Mouse (Mus musculus) testis, adult 2 months (tissue): Measurements from ENCODE around the gene Map4k4. TPM values are rescaled to one million over a fixed set of nuclear protein-coding genes. Genes with fewer than 3 reads are reported as not detected.

ENCODE experiments used
- H3K27ac ChIP-seq: fragments of 200-500 bp; 2 replicates; pipeline ENCODE4 v1.5.1; 2012; ENCODE audit warnings: low read depth, low read length; ENCODE audit not compliant: control insufficient read depth, insufficient read depth
- H3K27me3 ChIP-seq: fragments of 200-500 bp; 2 replicates; pipeline ENCODE4 v1.6.1; 2012; ENCODE audit warnings: mild to moderate bottlenecking, low read length, moderate library complexity; ENCODE audit not compliant: control insufficient read depth, insufficient read depth
- H3K36me3 ChIP-seq: fragments of 200-500 bp; 2 replicates; pipeline ENCODE4 v1.6.1; 2012; ENCODE audit warnings: mild to moderate bottlenecking, low read length; ENCODE audit not compliant: control insufficient read depth, insufficient read depth
- H3K4me1 ChIP-seq: fragments of 200-500 bp; 2 replicates; pipeline ENCODE4 v1.6.1; 2012; ENCODE audit warnings: low read length; ENCODE audit not compliant: control insufficient read depth, insufficient read depth
- H3K4me3 ChIP-seq: fragments of 200-500 bp; 2 replicates; pipeline ENCODE4 v1.5.1; 2012; ENCODE audit warnings: low read depth, mild to moderate bottlenecking, low read length, moderate library complexity, mixed read lengths; ENCODE audit not compliant: control insufficient read depth
- CTCF ChIP-seq: fragments of 200-500 bp; IDR thresholded peaks from 2 replicates; pipeline ENCODE4 v1.5.1; 2012; ENCODE audit warnings: low read depth, mild to moderate bottlenecking, inconsistent platforms, low read length, moderate library complexity; ENCODE audit not compliant: control insufficient read depth, insufficient read depth, insufficient replicate concordance
- POLR2A ChIP-seq: fragments of 200-500 bp; IDR thresholded peaks from 2 replicates; pipeline ENCODE4 v1.6.1; 2012; ENCODE audit warnings: low read depth, mild to moderate bottlenecking, inconsistent platforms, low read length, moderate library complexity; ENCODE audit not compliant: control insufficient read depth
- polyA plus RNA-seq: library from polyadenylated mRNA; depleted of rRNA; stranded (reverse); fragments of >200 nt; gene quantifications from 2 replicates; pipeline ENCODE4 v1.2.3, GENCODE M21; 2012

Map4k4 gene
- polyA plus RNA-seq, 1 experiment, result 25.6 TPM

DNA sequence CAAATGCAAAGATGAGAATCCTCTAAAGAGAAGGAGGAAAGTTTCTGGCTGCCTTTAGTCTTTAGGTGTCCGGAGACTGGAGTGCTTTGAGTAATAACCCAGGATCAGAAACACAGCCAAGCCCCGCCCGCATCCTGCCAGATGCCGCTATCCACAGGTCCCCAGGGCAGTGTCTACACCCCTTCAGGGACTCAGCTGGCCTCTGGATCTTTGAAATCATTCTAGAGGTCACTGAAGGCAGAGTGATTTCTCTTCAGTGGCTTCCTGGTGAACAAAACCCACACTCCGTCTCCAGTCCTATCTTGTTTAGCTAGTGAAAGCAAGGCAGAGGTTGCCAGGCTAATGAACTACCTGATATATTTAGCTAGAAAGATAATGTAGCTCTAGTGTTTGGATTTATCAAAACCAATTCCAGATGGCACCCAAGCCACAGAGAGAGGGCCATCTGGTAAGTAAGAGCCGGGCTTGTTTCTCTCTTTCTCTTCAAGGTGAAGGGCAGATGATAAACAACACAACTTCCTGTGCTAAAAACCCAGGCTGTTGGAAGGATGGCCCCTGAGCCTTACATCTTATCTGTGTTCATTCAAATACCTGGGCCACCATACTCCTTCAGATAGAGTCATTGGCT, 32.6 kb upstream of the Map4k4 start:
- H3K36me3 ChIP-seq, result no peaks in the 10 kb centered on the region
- TF ChIP-seq POLR2A (no peak), CTCF (no peak)
- H3K4me1 ChIP-seq, result peaks cover 3% of the 10 kb centered on the region
- H3K27ac ChIP-seq, result no peak overlapping the region
- H3K4me3 ChIP-seq, result no peak overlapping the region
- no peaks in the 10 kb centered on the region for H3K27me3 ChIP-seq

DNA sequence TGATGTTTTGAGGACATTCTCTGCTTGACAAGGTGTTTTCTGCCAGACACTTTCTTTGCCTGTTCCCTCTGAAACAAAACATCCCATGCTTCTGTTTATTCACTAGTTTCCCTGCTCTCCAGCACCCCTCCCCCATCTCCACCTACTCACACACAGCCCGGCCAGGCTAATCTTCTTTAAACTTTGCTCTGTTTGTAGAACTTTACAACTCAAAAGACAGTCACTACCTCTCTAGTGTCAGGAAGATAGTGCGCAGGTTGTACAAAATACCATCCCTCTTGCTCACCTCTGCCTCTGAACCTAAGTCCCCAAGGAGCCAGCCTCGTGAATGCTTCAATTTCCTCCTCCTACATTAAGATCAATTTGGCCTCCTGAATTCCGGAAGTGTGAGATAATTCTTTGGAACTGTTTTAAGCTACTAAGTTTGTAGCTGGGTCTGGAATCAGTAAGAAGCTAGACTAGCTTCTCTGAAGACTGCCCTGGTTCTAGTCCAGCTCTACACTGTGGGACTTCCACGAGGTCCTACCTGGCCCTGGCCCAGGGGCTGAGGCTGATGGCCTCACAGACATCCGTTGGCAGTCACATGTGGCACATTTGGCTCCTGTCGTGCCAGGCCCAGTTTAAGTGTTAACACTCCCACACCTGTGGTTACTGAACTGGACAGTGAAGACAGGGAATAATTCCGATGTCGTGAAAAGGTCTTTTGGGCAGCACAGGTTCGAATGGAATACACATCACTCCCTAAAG, 31.7 kb upstream of the Map4k4 start:
- Histone ChIP-seq H3K27ac (no peak overlapping the region), H3K4me1 (peaks cover 3% of the 10 kb centered on the region), H3K4me3 (no peak overlapping the region)

DNA sequence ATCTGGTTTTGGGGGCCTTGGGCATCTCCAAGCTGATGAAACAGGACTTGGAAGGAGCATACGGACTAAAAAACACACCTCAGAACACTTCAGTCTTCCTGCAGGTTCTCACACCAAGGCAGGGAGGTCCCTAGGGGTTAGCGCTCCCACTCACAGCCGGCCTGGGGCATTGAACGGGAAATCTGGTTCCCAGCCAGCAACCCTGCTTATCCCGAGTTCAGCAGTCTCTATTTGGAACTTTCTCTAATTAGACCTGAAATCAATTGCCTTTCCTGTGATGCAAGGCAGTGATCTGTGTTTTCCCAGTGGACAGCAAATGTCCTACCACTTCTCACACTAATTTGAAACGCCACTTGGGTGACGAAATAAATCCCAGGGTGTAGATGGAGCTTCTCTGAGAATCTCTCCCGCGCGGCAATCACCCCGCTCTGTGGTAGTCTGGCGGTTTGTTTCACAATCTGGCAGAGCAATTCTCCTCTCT, 31.0 kb upstream of the Map4k4 start:
- no peaks in the 10 kb centered on the region for H3K36me3 ChIP-seq
- H3K4me1 ChIP-seq, result peaks cover 3% of the 10 kb centered on the region
- no peak overlapping the region for H3K27ac ChIP-seq
- TF ChIP-seq POLR2A (no peak), CTCF (no peak)
- H3K27me3 ChIP-seq, result no peaks in the 10 kb centered on the region
- H3K4me3 ChIP-seq, result no peak overlapping the region

More for the DNA sequence above, 31.7 kb upstream of the Map4k4 start:
- H3K36me3 ChIP-seq, result no peaks in the 10 kb centered on the region
- TF ChIP-seq CTCF (no peak), POLR2A (no peak)
- no peaks in the 10 kb centered on the region for H3K27me3 ChIP-seq

DNA sequence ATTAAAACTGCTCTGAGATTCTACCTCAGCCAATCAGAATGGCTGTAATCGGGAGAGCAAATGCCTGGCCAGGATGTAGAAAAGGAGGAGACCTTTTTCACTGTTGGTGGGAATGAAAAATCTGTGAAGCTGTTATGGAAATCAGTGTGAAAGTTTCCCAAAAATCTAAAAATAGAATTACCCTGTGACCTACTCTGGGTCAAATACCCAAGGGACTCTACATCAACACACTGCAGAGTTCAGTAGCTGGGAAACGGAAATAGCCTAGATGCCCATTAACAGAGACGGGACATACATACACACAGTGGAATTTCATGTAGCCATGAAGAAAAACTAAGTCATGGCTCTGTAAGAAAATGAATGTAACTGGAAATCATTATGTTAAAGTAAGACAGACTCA, 22.7 kb upstream of the Map4k4 start:
- no peak overlapping the region for H3K4me3 ChIP-seq
- H3K36me3 ChIP-seq, result no peaks in the 10 kb centered on the region
- no peak for TF ChIP-seq POLR2A
- TF ChIP-seq CTCF, result no peak
- H3K27ac ChIP-seq, result no peak overlapping the region
- H3K27me3 ChIP-seq, result no peaks in the 10 kb centered on the region
- H3K4me1 ChIP-seq, result no peaks in the 10 kb centered on the region

DNA sequence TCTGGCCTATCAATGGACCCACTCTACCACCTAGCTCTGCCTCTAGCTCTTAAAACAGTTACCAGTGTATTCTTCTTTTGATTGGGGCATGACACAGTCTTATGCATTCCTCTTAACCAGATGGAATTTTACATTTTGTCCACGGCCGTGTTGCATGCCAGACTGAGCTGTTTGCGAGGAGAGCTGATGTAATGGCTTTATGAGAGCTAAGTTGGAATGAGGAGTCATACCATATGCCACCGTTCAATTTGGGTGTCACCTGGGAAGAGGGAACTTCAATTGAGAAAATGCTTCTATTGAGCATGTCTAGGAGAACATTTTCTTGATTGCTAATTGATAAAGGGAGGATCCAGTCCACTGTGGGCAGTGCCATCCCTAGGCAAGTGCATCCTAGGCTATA, 18.2 kb upstream of the Map4k4 start:
- Histone ChIP-seq H3K4me1 (peaks cover 2% of the 10 kb centered on the region; the same call in 1 of the 2 replicates), H3K27me3 (no peaks in the 10 kb centered on the region), H3K4me3 (no peak overlapping the region), H3K27ac (no peak overlapping the region), H3K36me3 (no peaks in the 10 kb centered on the region)
- TF ChIP-seq CTCF (no peak), POLR2A (no peak)

DNA sequence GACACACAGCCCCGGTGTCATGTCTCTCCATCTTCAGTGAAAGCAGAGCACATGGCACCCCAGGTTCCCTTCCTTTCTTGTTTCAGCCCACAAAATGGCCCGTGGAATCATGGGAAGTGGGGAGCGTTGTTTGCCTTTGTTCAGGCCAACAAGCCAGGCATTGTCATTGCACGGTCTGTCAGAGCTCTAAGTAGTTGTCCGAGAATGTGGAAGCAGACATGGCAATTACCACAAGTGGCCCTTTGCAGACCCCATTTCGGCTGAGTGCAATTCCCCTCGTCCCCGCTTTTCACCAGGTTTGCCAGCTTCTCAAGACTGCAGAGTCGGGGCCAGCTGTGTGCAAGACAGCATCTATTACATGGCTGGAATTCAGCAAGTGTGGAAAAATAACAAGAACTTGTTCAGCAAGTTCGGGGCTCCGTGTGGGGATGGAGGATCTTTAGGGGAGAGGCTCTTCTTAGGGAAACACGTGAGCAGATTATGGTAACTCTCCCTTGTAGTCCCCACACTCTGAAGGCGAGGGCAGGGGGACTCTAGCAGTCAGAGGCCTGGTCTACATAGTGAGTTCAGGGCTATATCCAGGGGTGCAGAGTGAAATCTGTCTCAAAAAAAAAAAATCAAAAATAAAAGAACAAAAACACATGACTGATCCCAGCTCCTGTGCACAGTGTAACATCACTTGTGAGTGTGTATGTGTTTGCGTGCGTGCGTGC, 15.8 kb upstream of the Map4k4 start:
- TF ChIP-seq CTCF, result no peak
- no peak overlapping the region for H3K4me3 ChIP-seq
- no peaks in the 10 kb centered on the region for H3K27me3 ChIP-seq
- no peak overlapping the region for H3K27ac ChIP-seq
- peaks cover 2% of the 10 kb centered on the region; the same call in 1 of the 2 replicates for H3K4me1 ChIP-seq
- no peaks in the 10 kb centered on the region for H3K36me3 ChIP-seq

DNA sequence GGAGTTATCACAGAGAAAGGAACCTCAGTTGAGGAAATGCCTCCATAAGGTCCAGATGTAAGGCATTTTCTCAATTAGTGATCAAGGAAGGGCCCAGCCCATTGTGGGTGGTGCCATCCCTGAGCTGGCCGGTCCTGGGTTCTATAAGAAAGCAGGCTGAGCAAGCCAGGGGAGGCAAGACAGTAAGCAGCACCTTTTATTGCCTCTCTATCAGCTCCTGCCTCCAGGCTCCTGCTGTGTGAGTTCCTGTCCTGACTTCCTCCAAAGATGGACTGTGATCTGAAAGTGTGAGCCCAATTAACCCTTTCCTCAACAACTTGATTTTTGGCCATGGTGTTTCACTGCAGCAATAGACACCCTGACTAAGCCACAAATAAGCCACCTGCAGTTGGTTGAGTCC, 12.7 kb upstream of the Map4k4 start:
- Histone ChIP-seq H3K27ac (no peak overlapping the region), H3K4me1 (peaks cover 7% of the 10 kb centered on the region), H3K4me3 (no peak overlapping the region), H3K36me3 (no peaks in the 10 kb centered on the region), H3K27me3 (no peaks in the 10 kb centered on the region)
- no peak for TF ChIP-seq POLR2A
- TF ChIP-seq CTCF, result no peak
